Mouse (Mus musculus): ENCODE data around the gene Lrrfip1. TPM values are rescaled to one million over a fixed set of nuclear protein-coding genes. Genes with fewer than 3 reads are reported as not detected.

The Lrrfip1 gene
- total RNA-seq, 4 experiments from 2014 or later = 56.4 to 65.5 (median 60.6) TPM

DNA sequence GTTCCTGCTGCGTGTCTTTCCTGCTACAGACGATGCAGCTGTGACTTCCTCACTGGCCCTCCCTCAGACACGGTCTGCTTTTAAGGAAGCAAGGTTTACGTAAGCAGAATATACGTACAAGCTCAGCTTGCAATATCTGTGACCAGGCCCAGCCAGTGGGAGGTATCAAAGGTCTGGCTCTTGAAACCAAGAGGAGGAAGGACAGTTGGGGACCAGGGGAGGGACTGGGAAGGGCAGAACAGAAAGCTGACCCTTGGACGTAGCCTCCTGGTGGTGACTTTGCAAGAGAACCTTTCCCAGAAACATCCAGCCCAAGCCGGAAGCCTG, 81.8 kb downstream of the Lrrfip1 start:
- no peak for DNase-seq (ENCODE audit: low spot score in 2 of 2)

DNA sequence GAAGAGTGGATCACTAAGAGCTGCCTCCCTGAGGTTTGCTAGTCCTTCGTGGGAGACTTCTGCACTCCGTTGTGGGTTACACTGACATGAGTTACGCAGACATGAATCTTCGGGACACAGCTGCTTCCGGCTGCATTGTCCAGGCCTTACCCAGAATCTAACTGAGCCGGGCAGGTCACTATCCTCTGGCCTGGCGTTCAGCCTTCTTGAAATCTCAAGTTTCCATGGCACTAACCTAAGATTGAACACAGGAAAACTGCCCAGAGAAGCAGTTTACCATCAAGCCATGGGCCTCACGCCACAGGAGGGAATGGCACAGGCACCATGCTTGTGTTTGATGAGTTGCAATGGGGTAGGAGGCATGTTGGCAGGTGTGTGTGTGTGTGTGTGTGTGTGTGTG, 85.8 kb downstream of the Lrrfip1 start:
- DNase-seq (ENCODE audit: low spot score in 2 of 2) = no peak

DNA sequence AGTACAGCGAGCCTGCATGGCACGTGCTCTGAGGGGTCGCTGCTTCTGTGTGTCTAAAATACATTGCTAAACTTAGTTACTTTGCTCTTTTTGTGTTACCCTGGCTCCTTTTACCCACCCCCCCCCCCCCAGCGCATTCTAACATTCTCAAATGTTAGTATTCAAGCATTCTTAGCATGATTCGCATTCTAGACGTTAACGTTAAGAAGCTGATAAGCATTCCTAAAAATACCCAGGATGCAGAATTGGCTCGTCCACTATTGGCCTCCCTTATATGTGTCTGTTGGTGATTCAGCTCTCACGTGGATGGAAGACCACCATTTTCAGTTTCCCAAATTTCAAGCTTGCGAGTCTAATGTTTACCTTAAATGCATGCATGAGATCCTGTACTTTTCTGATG, 86.5 kb downstream of the Lrrfip1 start:
- no peak for DNase-seq (ENCODE audit: low spot score in 2 of 2)

DNA sequence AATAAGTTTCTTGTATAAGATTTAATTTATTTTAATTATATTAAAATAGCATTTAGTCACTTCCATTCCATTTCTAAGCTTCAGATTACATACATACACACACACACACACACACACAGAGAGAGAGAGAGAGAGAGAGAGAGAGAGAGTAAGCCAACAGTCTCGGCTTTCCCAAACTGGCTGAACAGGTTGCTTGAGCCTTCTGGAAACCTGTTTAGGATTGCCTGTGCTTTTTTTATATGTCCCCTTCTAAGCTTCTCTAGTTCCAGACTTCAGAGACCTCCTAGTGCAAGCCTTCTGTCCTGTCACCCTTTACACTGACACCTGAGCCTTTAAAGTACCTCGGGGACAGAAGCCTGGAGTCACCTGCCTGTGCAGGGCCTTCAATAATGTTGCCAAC, 87.1 kb downstream of the Lrrfip1 start:
- no peak for DNase-seq (ENCODE audit: low spot score in 2 of 2)

DNA sequence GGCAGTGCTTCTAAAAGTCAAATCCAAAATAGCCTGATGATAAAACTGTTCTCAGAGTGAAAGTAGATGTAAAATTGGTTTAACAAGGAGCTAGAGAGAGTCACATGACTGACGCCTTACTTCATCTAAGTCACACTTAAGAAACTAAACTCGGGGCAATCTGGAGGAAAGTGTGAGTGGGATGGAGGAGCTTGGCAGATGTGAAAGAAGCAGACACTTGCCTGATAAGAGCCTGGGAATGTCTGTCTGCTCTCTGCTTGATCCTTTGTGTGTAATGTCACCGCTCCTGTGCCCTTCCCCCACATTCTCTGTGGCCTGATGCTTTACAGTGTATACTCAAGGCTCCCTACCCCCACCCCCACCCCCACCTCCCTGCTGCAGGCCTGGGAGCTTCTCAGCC, 87.8 kb downstream of the Lrrfip1 start:
- DNase-seq (ENCODE audit: low spot score in 2 of 2) = peak in 1 of 2 experiments; percentile 66

DNA sequence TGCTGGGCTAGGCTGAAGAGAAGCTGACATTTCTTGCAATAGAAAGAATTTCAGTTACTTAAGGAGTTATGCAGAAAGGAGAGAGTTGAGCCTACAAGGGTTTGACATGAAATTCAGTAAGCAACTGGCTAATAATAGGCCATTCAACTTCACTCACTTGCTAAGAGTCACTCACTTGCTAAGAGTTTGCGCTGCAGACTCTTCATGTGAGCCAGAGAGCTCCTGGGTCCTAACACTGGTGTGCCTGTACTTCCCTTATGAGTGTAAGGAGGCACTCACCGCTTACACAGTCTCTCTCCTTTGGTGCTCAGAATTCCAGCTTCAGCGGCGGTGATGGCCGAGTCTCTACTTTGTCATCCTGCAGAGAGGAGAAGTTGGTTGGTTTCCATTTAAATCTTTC, 88.2 kb downstream of the Lrrfip1 start:
- no peak for DNase-seq (ENCODE audit: low spot score in 2 of 2)

DNA sequence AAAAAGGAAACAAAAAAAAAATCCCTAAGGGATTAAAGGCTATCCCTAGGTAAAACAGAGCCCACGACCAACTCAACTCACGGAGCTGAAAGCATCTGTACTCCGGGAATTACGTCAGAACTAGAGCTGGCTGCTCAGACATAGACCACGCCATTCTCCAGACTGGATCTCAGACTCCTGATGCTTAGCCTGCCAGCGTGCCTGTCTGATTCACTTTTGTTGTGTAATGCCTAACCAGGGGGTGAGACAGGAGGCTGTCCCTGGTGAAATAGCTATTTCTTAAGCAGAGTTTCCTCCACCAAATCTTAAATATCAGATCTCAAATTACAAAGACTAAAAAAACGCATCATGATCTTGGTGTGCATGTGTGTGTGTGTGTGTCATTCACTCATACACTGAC, 89.5 kb downstream of the Lrrfip1 start:
- no peak for DNase-seq (ENCODE audit: low spot score in 2 of 2)

DNA sequence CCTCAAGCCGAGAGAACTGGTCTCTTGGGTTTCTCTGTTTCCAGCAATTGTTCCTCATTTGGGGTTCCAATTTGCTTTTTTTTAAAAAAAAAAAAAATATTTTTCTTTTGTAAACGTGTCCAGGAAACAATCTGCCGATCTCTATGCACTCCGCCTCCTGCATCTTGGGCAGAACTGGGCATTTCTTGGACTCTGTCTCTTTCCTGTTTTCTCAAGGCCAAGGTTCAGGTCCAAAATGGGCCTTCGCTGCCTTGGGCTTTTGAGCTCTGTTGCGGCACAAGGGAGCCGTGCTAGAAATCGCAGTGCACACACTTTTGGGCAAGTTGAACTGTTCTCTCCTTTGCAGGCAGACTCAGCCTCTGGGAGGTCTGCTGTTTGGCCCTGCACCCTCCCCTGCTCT, 90.4 kb downstream of the Lrrfip1 start:
- no peak for DNase-seq (ENCODE audit: low spot score in 2 of 2)

DNA sequence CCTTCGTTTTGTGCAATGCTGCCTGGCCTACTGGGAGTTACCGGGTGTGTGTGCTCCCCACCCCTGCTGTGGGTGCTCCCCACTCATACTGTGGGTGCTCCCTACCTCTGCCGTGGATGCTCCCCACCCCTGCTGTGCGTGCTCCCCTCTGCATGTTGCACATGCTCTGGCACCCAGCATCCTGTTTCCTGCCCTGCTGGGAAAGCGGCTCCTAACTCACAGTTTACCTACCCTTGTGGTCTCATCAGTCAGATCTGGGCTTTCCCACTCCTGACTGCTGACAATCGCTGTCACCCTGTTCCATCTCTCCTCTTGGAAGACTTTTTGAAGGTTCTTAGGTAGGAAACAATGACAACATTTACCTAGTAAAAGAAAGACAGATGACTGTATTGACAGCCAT, 91.9 kb downstream of the Lrrfip1 start:
- DNase-seq (ENCODE audit: low spot score in 2 of 2) = no peak

DNA sequence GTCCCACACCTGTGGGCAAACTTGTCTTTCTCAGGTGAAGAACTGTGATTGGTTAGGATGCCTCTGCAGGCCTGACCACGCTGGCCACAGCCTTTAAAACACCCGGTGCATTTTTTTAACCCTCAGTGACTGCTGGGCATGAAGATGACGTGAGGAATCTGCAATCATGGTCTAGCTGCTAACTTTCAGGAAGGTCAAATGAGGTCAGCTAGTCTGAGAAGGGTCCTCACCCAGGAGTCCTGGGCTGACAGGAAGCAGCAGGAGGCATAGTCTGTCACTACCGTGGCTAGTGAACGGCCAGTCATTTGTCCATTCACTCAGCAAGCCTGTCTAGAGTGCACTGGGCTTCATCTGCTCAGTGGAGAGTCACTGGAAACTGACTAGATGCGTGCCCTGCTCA, 93.9 kb downstream of the Lrrfip1 start:
- no peak for DNase-seq (ENCODE audit: low spot score in 2 of 2)

DNA sequence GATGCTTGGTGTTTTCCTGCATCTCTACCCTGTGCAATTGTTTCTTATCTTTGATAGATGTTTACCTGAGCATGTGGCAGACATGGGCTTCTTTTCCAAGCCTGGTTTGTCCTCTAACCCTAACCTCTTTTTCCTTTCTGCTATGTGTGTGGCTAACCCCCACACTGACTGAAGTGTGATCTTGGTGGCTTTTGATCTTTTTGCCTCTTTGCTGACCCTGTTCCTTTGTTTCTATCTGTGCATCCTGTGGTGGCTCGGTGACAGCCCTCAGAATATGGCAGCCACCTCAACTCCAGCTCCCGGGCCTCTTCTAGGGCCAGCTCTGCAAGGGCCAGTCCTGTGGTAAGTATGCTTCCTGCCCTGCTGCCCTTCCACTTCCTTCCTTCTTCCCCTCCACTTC, 94.8 kb downstream of the Lrrfip1 start:
- no peak for DNase-seq (ENCODE audit: low spot score in 2 of 2)

DNA sequence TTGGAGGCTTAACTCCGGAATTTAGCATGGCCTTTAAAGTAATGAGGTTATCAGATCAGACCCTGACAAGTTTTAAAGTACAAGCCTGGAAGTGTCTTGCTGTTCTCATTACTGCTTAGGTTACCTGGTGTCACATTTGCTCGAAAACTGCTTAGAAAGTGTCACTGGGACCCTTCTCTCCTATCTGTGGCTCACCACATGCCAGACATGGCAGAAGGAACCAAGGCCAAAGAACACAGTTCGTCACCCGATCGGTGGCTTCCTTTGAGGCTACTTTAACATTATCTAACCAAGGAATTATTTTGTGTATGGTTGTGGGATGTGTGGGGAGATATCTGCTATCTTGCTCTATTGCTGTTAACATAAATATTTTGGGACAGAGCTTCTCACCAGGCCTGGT, 95.5 kb downstream of the Lrrfip1 start:
- DNase-seq (ENCODE audit: low spot score in 2 of 2) = no peak

DNA sequence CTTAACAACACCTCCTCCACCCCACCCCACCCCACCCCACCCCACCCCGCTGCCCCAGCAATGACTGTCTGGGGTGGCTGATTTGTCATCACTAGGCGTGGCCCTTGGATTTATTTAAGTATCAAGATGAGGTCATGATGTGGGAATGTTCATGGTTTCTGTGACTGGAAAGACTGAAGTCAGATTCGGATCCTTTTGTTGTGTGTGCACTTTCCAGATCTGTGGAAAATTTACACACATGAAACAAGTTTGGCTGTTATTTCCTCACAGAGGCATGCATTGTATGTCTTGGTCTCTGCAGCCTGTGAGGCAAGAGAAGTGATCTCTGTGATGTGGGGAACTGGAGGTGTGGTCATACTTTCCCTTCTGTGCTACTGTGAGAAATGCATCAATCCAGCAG, 96.7 kb downstream of the Lrrfip1 start:
- no peak for DNase-seq (ENCODE audit: low spot score in 2 of 2)

DNA sequence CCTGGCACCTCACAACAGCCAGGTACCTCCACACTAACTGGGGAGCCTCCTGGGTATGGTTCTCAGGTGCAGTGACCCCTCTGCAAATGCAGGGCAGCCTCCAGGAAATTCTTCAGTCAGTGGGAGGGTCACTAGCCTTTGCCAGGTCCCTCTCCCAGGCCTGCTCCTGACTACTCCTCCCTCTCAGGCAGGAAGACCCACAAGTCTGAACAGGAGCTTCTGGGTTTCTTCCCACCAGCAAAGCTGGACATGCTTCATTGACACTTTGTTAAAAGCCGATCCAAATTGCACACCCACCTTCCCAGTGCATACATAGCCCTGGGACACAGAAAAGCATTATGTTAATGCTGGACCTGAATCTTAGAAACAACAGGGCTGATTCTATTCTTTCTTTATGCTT, 97.3 kb downstream of the Lrrfip1 start:
- no peak for DNase-seq (ENCODE audit: low spot score in 2 of 2)

DNA sequence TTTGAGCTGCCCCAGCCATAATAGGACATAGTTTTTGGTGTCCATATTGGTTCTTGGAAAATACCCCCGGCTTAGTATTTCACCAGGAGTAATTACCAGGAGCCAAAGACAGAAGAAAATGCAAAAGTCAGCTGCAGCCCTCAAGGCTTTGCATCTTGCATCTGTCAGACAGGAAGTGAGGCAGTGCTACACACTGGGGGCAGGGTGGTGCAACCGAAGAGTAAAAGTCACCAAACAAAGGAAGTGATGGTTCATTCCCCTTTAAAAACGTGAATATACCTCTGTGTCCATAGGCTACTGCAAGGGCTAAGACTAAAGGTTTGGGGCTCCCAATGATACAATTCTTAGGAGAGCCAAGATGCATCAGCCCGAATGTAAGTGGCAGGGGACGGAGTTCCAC, 98.0 kb downstream of the Lrrfip1 start:
- DNase-seq (ENCODE audit: low spot score in 2 of 2) = no peak

DNA sequence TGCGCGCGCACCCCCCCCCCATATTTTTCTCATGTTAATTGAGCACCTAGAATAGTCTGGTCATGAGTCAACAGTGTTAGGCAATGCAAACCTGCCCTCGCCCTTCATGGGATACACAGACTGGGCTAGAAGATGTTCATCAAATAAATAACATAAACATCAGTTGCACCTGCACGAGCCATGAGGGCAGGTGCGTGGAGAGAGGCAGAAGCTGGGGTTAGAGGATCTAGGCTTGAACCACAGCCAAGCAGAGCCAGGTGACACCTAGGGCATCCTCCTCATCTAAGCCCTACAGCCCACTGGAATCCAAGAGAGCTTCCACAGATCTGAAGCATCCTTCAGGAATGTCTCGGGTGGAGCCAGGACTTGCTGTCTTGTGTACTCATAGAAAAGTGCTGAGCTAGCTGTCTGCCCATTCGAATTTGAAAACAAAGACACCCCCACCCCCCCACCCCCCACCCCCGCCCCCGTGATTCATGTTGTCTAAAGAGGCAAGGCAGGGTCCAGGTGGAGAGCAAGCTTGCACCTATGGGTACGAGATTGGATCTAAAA, 98.8 kb downstream of the Lrrfip1 start:
- no peak for DNase-seq (ENCODE audit: low spot score in 2 of 2)

DNA sequence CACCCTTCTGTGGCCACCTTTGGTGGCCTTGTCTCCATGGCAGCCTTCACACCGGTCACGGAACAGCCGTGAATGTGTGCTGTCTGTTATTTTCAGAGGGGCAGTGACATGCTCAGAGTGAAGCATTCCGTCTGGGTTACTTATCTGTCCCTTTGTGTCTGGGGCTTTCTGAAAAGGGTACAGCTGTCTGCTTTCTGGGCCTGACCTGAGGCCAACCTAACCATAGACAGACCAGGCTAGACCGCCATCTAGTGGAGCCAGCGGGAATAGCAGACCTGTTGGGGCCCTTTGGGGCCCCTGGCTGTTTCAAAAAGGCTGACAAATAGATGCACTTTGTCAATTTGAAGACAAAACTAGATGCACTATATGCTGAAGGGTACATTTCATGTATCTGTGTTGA, 100.3 kb downstream of the Lrrfip1 start:
- DNase-seq (ENCODE audit: low spot score in 2 of 2) = peak in 1 of 2 experiments; percentile 64

DNA sequence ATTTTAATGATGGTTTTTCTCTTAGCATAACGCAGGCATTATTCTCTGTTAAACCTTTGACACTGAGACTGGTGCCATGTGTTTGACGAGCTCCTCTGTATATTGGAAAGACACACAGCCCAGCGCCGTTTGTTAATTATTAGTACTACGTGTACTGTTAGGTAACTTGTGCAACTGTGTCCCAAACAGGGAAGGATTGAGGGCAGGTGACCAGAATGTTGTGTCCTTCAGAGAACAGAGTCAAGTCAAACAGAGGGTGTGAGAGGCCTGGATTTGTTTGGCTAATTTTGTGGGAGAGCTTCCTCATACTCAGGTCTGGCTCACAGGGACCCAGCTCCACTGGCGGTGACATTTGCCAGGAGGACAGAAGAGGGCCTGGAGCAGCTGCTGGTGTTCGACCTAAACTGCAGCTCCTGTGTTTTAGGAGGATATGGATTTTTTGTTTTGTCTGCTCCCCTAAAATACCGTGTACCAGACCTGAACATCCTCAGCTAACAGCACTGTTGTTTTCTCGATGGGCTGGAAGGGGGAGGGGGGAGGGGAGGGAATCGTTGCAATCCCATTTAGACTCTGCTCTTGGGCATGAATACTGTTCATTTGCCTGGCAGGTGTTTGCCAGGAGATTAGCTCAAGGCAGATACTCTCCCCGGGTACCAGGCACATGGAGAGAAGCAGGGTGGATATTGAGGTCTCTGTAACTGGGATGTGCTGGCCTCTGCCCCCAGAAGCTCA, 103.3 kb downstream of the Lrrfip1 start:
- DNase-seq (ENCODE audit: low spot score in 2 of 2) = no peak

DNA sequence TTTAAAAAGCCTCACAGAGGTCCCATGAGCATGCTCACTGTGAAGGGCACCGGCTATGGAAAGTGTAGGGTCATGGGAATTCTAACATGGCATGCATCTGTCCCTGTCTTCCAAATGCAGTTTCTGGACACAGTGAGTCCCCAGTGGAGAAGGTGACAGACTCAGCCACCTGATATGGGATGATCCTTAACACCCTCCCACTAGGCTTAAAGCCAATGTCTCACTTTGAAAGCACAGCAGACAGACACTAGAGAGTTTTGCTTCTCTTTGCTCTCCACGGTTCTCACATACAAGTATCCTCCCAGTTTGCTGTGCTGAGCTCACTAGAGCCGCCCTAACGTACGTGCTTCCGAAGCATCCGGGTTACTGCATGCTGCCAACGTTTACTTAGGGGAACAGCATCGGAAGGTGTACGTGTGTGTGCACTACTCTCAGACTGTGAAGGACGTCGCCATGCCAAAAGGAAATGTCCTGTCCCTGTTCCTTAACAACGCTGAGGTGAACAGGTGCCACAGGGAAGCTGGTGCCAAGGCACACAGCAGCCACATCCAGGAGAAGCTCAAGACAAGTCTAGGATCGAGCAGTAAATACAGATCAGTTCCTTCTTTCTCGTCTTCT, 104.9 kb downstream of the Lrrfip1 start:
- no peak for DNase-seq (ENCODE audit: low spot score in 2 of 2)

DNA sequence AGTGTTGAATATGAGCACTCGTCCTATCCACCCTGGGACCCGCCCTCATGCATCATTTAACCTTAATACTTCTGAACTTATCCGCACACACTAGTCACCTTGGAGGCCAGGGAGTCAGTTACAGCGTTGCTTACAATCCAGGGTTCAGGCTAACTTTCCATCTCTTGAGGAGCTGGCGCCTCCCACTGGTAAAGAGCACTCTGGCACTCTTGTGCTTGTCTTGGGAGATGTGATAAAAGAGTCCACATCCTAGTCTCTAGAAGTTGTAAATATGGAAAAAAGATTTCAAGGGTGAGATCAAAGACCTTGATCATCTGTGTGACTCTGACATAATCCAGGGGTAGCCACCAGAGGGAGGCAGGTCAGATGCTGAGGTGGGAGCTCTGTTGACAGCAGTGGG, 109.0 kb downstream of the Lrrfip1 start:
- DNase-seq (ENCODE audit: low spot score in 2 of 2) = no peak

DNA sequence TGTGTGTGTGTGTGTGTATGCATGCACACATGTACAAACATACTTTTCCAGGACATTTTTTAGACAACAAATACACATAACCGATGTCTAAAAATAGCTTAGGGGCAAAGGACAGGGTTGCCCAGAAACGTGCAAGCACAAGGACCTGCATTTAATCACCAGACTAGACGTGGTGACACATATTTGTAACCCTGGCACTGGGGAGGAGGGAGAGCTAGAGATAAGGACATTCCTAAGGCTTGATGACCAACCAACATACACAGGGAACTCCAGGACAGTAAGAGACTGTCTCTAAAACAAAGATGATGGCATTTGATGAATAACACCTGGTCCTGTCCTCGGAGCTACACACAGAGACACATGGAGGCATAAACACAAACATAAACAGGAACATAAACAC, 110.8 kb downstream of the Lrrfip1 start:
- no peak for DNase-seq (ENCODE audit: low spot score in 2 of 2)

DNA sequence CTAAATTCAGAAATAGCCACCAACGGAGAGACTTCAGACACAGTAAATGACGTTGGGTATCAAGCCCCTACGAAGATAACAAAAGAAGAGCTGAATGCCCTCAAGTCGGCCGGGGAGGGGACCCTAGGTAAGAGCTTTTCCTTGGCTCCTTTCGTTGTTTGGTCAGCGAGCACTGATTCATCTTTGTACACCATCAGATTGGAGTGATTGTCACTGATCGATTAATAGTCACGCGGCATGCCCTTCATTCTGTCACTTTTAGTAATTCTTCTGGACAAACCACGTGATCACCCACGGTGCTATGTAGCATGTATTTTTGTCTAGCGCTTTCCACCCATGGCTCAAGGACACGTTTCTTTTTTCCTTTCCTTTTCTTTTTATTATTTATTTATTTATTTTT, 113.6 kb downstream of the Lrrfip1 start:
- DNase-seq (ENCODE audit: low spot score in 2 of 2) = no peak

DNA sequence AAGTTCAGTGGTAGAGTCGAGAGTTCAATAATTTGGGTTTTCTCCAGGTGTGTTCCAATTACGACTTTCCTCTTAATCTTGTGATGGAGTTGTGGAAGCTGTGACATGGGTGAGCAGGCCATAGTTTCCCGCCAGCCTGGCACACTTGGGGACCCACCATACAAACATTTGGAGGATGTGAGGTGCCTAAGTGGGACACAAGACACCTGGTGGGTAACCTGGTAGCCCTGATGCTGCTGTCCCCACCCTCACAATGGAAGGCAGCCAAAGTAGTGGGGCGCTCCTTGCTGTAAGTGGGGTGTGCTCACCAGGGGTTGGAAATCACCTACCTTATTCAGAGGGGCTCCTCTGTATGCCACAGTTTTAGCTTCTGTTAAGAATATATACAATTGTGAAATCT, 114.1 kb downstream of the Lrrfip1 start:
- DNase-seq (ENCODE audit: low spot score in 2 of 2) = no peak

All from left cerebral cortex, adult 8-10 months (tissue).